Mouse (Mus musculus) thymus, postnatal 25 days (tissue): ENCODE results near the gene Esp31.

Experiments used
- DNase-seq: peaks from one replicate; pipeline ENCODE4 v3.0.0; 2022

Gene Esp31

GRCm38 (mm10) chr17:38639147-38639546 is at the start of gene Esp31:
Gene Esp31 (plus strand): TSS chr17:38639447.
- DNase-seq: no peak
